Mouse (Mus musculus): Measurements from ENCODE around the gene Dop1a.

The Dop1a gene

DNA sequence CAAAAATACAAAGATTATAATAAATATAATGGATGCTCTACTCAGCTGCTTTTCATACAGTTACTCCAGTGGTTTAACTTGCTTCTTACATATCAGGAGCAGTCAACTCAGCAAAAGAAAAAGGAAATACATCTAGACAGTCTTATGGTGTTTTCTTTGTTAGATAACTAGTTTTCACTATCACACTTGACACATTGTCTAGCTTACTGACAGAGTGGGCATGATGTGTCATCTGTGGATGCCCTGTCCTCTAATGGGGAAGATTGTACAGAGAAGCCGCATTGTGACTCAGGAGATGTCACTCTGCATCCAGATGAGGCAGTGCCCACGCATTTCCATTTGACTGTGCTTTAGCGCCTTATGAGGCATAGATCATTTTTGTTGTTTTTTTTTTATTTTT lies 32.1 kb downstream of the Dop1a start:
- peak; percentile 6 for DNase-seq (ENCODE audit: low read depth, low spot score)

GRCm38 (mm10) chr9:86507437-86507836 lies 40.5 kb downstream of the Dop1a start:
- no peak for DNase-seq (ENCODE audit: low read depth, low spot score)

GRCm38 (mm10) chr9:86513733-86514132 lies 46.8 kb downstream of the Dop1a start:
- DNase-seq (ENCODE audit: low read depth, low spot score), result no peak

- DNase-seq (ENCODE audit: low read depth, low spot score), result no peak
Observed at GRCm38 (mm10) chr9:86514390-86514789, 47.4 kb downstream of the Dop1a start.

DNA sequence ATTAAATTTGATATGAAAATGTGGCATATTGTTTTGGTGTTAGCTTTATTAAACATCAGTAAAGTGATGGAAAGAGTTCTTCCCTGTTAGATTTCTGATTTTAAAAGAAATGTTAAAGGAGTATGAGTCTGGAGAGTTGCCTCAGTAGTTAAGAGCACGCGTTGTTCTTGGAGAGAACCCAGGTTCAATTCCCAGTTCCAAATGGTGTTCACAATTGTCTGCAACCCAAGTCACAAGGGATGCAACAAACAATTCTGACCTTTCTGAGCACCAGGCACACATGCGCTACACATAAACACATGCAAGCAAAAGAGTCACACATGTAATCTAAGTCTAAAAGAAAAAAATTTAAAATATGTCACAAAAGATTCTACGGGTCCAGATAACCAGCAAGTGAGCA lies 47.8 kb downstream of the Dop1a start:
- DNase-seq (ENCODE audit: low read depth, low spot score), result no peak

GRCm38 (mm10) chr9:86522335-86522734 lies 55.4 kb downstream of the Dop1a start:
- DNase-seq (ENCODE audit: low read depth, low spot score), result no peak

GRCm38 (mm10) chr9:86525600-86525999 lies 58.6 kb downstream of the Dop1a start:
- DNase-seq (ENCODE audit: low read depth, low spot score), result no peak

DNA sequence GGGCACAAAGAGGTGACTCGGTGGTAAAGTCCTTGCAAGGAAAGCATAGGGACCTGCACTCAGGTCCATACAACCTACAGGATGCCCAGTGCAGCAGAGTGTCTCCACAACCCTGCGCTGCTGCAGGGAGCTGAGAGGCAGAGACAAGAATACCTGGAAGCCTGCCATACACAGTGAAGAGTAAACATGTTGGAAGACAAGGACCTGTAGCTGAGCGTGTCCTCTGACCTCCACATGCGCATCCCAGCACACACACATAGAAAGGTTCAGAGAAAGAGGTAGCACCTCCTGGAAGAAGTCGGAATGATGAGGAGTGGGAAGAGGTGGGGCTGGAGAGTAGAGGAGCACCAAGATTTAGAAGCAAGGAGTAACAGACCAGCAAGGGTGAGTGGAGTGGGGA lies 67.1 kb downstream of the Dop1a start:
- DNase-seq (ENCODE audit: low read depth, low spot score), result no peak

- DNase-seq (ENCODE audit: low read depth, low spot score), result peak; percentile 35
Observed at GRCm38 (mm10) chr9:86543451-86543850, 76.5 kb downstream of the Dop1a start.

DNA sequence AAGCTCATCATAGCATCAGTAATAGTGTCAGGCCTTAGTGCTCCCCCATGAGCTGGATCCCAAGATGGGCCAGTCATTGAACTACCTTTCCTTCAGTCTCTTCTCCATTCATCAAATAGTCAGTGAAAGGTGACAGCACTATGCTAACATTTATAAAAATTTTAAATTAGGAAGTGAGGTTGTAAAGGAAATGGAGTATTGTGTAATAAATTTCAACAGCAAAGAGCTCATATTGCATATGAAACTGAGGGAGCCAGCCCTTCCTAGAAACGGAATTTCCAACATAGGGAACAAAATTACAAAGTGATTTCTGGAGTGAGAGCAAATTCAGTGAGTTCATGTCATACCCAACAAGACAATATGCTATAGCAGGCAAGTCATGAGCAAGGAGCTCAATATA lies 77.6 kb downstream of the Dop1a start:
- no peak for DNase-seq (ENCODE audit: low read depth, low spot score)

- no peak for DNase-seq (ENCODE audit: low read depth, low spot score)
Observed at GRCm38 (mm10) chr9:86549637-86550162, 82.7 kb downstream of the Dop1a start.

DNA sequence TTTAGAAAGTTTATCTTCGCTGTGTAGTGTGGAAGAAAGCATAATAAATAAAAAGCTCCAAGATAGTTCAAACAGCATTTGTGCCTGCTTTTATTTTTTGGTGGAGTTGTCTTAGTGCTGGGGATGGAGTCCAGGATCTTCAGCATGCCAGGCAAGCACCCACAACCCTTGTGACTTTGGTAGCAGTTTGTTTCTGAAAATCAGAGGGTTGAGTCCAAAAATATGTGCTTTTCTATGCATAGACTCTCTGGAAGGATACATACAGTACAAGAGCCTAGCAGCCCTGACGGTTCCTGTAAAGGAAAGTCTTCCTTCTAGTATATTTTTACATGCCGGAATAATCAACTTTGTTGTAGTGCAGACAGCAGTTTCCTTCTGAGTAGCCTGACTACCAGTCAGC lies 83.8 kb downstream of the Dop1a start:
- no peak for DNase-seq (ENCODE audit: low read depth, low spot score)

GRCm38 (mm10) chr9:86553886-86554285 lies 86.9 kb downstream of the Dop1a start:
- no peak for DNase-seq (ENCODE audit: low read depth, low spot score)

- DNase-seq (ENCODE audit: low read depth, low spot score), result no peak
Observed at GRCm38 (mm10) chr9:86554641-86555040, 87.7 kb downstream of the Dop1a start.

DNA sequence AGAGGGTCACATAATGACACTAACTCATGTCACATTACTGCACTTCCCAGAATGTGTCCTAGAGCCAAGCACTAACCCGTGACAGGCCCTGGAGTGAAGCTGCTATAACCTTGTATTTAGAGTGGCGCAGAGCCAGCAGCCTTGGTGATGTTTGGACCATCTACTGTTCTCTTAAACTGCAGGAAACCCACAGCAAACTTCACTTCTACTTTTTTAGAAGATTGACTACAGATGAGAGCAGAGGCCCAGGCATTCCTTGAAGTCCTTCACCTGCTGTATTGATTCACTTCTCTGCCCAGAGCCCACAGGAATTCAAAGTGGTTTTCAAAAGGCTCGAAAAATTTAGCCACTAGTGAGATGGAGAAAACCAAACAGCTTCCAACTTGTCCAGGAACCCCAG lies 93.6 kb downstream of the Dop1a start:
- no peak for DNase-seq (ENCODE audit: low read depth, low spot score)

DNA sequence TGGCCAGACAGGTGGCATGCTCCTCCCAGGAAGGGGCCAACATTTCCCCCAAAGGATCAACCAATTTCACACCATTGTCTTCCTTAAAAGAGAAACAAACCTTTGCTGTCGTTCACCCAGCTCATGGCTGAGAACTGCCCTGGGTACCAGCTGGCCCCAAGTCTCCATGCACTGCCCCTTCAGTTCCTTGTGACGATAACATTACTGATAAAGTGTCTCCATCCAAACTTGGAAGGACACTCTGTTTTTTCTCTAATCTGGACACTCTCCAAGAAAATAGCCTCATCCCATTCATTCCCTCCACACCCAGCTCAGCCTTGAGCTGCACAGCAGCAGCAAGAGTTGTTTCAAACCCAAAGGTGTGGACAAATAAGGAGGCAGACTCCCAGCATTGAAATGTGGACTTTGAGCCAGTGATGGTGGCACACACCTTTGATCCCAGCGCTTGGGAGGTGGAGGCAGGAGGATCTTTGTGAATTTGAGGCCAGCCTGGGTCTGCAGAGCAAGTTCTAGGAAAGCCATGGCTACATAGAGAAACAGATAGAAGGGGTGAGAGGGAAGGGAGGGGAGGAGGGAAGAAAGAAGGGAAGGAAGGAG lies 102.5 kb downstream of the Dop1a start:
- DNase-seq (ENCODE audit: low read depth, low spot score), result no peak

GRCm38 (mm10) chr9:86570261-86570890 lies 103.4 kb downstream of the Dop1a start:
- no peak for DNase-seq (ENCODE audit: low read depth, low spot score)

- DNase-seq (ENCODE audit: low read depth, low spot score), result no peak
Observed at GRCm38 (mm10) chr9:86570946-86571345, 104.0 kb downstream of the Dop1a start.

DNA sequence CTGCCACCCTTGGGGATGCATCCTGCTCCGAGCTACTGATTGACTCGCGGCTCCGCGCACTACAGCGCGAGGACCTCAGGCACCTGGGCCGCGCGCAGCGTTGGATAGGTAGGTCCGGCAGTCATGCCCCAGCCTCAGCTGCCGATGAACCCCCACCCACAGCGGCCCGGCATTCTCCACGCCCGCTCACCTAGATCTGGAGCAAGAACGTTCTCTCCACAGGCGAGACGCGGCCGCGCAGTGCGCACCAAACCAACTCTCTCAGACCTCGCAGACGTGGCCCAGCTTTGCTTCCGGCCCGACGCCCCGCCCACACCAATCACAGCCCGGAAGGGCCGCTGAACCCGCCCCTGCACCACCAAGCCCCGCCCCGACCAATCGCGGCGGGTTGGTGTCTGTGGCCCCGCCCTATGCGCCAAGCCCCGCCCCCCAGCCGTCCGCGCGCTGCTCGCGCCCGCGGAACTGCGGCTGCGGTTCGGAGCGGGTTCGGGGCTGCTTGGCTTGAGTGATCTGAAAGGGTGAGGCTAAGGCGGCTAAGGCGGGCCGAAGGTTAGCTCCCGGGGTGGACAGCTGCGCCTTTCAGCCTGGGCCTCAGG lies 104.7 kb downstream of the Dop1a start, which contains the start of the genes Pgm3 and Rwdd2a:
TSS of gene Pgm3 (minus strand) at position 303 of the 596 bp plus-strand sequence.
TSS of gene Rwdd2a (plus strand) at position 452 of the 596 bp plus-strand sequence.
- peak; percentile 84 for DNase-seq (ENCODE audit: low read depth, low spot score)

GRCm38 (mm10) chr9:86572196-86572595 lies 105.2 kb downstream of the Dop1a start:
- DNase-seq (ENCODE audit: low read depth, low spot score), result no peak

DNA sequence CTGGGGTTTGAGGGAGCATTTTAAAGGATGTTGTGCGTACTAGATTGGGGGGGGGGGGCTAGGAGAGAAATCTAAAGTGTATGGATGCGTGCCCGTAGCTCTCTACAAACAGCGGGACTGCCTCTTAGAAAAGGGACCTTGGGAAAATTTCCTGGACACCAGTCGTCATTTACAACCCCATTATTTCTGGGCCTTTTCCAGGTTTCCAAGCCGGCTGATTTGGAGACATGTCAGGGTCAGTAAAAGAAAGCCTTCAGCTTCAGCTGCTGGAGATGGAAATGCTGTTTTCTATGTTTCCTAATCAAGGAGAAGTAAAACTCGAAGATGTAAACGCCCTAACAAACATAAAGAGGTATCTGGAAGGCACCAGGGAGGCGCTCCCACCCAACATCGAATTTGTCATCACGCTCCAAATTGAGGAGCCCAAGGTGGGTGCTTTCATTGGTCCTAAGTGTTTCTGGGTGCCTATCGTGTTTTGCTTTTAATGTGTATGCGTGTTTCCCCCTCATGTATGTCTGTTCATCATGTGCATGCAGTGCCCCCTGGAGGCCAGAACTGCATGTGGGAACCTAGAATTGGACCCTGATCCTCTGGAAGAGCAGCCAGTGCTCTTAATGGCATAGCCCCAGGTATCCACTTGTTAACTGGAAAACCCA lies 105.8 kb downstream of the Dop1a start:
- DNase-seq (ENCODE audit: low read depth, low spot score), result peak; percentile 53

GRCm38 (mm10) chr9:86573616-86574303 lies 106.8 kb downstream of the Dop1a start:
- DNase-seq (ENCODE audit: low read depth, low spot score), result no peak
